Mouse (Mus musculus): ENCODE results near the gene Parva. TPM values are rescaled to one million over a fixed set of nuclear protein-coding genes. Genes with fewer than 3 reads are reported as not detected.
A peak's percentile ranks its signal among the peaks of the same experiment; 100 is the strongest.

The Parva gene
- 84.2 and 94.8 TPM in 2 replicates for total RNA-seq (2021)
- long read RNA-seq, experiment 1, full-length matches to known transcripts, result 51 of 65 reads
- long read RNA-seq, experiment 1, partial matches to known transcripts, result 1 of 65 reads
- long read RNA-seq, experiment 1, other reads (novel, unspliced or antisense), result 13 of 65 reads
- long read RNA-seq, experiment 2, full-length matches to known transcripts, result 37 of 51 reads
- long read RNA-seq, experiment 2, partial matches to known transcripts, result 3 of 51 reads
- long read RNA-seq, experiment 2, other reads (novel, unspliced or antisense), result 11 of 51 reads

- peak; percentile 85 for DNase-seq
Measured at GRCm38 (mm10) chr7:112427357-112428157, at the start of gene Parva. TSS of gene Parva (plus strand) at chr7:112427505.

- DNase-seq, result peak; percentile 43
Measured at GRCm38 (mm10) chr7:112378056-112378455, 49.2 kb upstream of the Parva start.

- no peak for DNase-seq
Measured at GRCm38 (mm10) chr7:112378476-112378875, 48.8 kb upstream of the Parva start.

- no peak for DNase-seq
Measured at GRCm38 (mm10) chr7:112386521-112386920, 40.8 kb upstream of the Parva start.

GRCm38 (mm10) chr7:112387876-112388275 lies 39.4 kb upstream of the Parva start:
- DNase-seq, result no peak

- DNase-seq, result no peak
Measured at GRCm38 (mm10) chr7:112388363-112388875, 38.9 kb upstream of the Parva start.

- no peak for DNase-seq
Measured at GRCm38 (mm10) chr7:112389611-112390251, 37.6 kb upstream of the Parva start.

- DNase-seq, result no peak
Measured at GRCm38 (mm10) chr7:112390252-112390936, 36.9 kb upstream of the Parva start.

GRCm38 (mm10) chr7:112390937-112391605 lies 36.2 kb upstream of the Parva start:
- no peak for DNase-seq

GRCm38 (mm10) chr7:112397786-112398185 lies 29.5 kb upstream of the Parva start:
- no peak for DNase-seq

GRCm38 (mm10) chr7:112399425-112400170 lies 27.7 kb upstream of the Parva start:
- no peak for DNase-seq

GRCm38 (mm10) chr7:112400175-112400574 lies 27.1 kb upstream of the Parva start:
- DNase-seq, result peak; percentile 87

- DNase-seq, result peak; percentile 28
Measured at GRCm38 (mm10) chr7:112405061-112405460, 22.2 kb upstream of the Parva start.

- no peak for DNase-seq
Measured at GRCm38 (mm10) chr7:112405578-112405977, 21.7 kb upstream of the Parva start.

GRCm38 (mm10) chr7:112407597-112407996 lies 19.7 kb upstream of the Parva start:
- peak; percentile 87 for DNase-seq

GRCm38 (mm10) chr7:112409991-112410390 lies 17.3 kb upstream of the Parva start:
- no peak for DNase-seq

GRCm38 (mm10) chr7:112413286-112413685 lies 14.0 kb upstream of the Parva start:
- DNase-seq, result no peak

- DNase-seq, result no peak
Measured at GRCm38 (mm10) chr7:112416058-112416526, 11.2 kb upstream of the Parva start.

GRCm38 (mm10) chr7:112416730-112417513 lies 10.4 kb upstream of the Parva start:
- no peak for DNase-seq

GRCm38 (mm10) chr7:112417598-112417997 lies 9.7 kb upstream of the Parva start:
- no peak for DNase-seq

All from adrenal gland, postnatal 14 days (tissue).